Mouse (Mus musculus): ENCODE data around the gene Nbeal1. TPM values are rescaled to one million over a fixed set of nuclear protein-coding genes. Genes with fewer than 3 reads are reported as not detected.
"Not testable (repeated sequence)": the region's sequence is repeated elsewhere in the genome, so short reads cannot be mapped to it uniquely, and the experiment has no call there.

Gene Nbeal1
- 5.8 and 8.0 TPM in 2 replicates for polyA plus RNA-seq (2016; fragmentation: Nextera tagmentation; extraction: Ambion mirVana)

DNA sequence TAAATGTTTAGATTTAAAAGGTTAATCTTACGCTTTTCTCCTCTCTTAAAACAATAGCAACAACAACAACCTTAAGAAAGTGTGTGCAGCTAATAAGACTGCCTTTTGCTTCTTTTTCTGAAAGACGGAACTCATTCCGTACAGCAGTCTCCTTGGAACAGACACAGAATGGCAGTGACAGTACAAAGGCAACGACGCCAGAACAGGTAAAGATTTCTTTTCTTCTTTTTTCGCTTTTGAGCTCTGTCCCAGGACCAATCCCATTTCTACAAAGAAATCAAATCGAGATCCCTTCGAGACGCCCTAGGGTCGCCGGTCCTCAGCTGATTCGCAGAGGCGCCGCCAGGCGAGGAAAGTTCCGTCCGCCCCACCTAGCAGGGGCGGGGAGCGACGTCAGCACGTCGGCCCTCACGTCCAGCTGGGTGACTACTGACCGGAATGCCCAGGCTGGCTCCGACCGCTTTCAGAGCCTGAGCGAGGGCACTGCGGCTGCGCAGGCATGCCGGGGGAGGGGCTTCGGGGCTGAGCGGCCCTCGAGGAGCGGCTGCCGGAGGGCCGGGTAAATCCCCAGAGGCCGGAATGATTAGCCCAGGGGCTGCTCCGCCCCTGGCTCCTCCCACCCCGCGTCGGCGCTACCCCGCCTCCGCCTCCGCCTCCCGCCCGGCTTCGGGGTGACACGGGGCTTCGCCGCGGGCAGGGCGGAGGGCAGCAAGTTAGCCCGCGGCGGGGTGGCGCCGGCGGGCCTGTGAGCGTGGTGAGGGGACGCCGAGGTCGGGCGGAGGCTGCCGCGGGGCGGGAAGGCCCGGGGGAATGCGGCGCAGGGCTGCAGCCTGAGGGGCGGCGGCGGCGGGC lies at the start of gene Nbeal1:
TSS of gene Nbeal1 (plus strand) at position 668 of the 852 bp plus-strand sequence.
- under 1% methylated on average over 73 of the region's 74 CpGs for WGBS
- H3K9me3 ChIP-seq = no peaks in the 10 kb centered on the region
- H3K36me3 ChIP-seq = peaks cover 3% of the 10 kb centered on the region; the same call in 1 of the 2 replicates
- peak within 1 kb of the TSS; percentile 98 for H3K27ac ChIP-seq
- H3K4me3 ChIP-seq = peak within 1 kb of the TSS; percentile 81
- H3K4me1 ChIP-seq (replicated peaks) = peaks cover 17% of the 10 kb centered on the region
- peak; percentile 99 for DNase-seq (ENCODE audit: low spot score)
- no peaks in the 10 kb centered on the region for H3K27me3 ChIP-seq (ENCODE audit: insufficient read depth, poor library complexity, severe bottlenecking)

- DNase-seq (ENCODE audit: low spot score) = no peak
- H3K27ac ChIP-seq = no peak overlapping the region
- H3K9me3 ChIP-seq = no peaks in the 10 kb centered on the region
- no peaks in the 10 kb centered on the region for H3K27me3 ChIP-seq (ENCODE audit: insufficient read depth, poor library complexity, severe bottlenecking)
- no peak overlapping the region for H3K4me3 ChIP-seq
- WGBS = 45% methylated on average over 9 of the region's 9 CpGs
- H3K36me3 ChIP-seq = 0 out of 2 replicates have a peak, but pooled peaks cover 5% of the 10 kb centered on the region
- no peaks in the 10 kb centered on the region for H3K4me1 ChIP-seq (replicated peaks)
Measured at GRCm38 (mm10) chr1:60137346-60137745, 43.1 kb upstream of the Nbeal1 start.

- no peaks in the 10 kb centered on the region for H3K9me3 ChIP-seq
- WGBS = 62% methylated on average over 5 of the region's 5 CpGs
- DNase-seq (ENCODE audit: low spot score) = no peak
Measured at GRCm38 (mm10) chr1:60152700-60153099, 27.7 kb upstream of the Nbeal1 start.

GRCm38 (mm10) chr1:60156651-60157050 lies 23.7 kb upstream of the Nbeal1 start:
- Histone ChIP-seq H3K9me3 (no peaks in the 10 kb centered on the region), H3K4me3 (no peak overlapping the region), H3K4me1 (replicated peaks) (no peaks in the 10 kb centered on the region), H3K27ac (no peak overlapping the region), H3K27me3 (ENCODE audit: insufficient read depth, poor library complexity, severe bottlenecking) (no peaks in the 10 kb centered on the region), H3K36me3 (no peaks in the 10 kb centered on the region)
- no peak for DNase-seq (ENCODE audit: low spot score)
- WGBS = 87% methylated on average over 7 of the region's 7 CpGs

More at GRCm38 (mm10) chr1:60152700-60153099, 27.7 kb upstream of the Nbeal1 start:
- no peak overlapping the region for H3K27ac ChIP-seq
- H3K36me3 ChIP-seq = no peaks in the 10 kb centered on the region
- no peak overlapping the region for H3K4me3 ChIP-seq
- H3K27me3 ChIP-seq (ENCODE audit: insufficient read depth, poor library complexity, severe bottlenecking) = no peaks in the 10 kb centered on the region
- H3K4me1 ChIP-seq (replicated peaks) = no peaks in the 10 kb centered on the region

DNA sequence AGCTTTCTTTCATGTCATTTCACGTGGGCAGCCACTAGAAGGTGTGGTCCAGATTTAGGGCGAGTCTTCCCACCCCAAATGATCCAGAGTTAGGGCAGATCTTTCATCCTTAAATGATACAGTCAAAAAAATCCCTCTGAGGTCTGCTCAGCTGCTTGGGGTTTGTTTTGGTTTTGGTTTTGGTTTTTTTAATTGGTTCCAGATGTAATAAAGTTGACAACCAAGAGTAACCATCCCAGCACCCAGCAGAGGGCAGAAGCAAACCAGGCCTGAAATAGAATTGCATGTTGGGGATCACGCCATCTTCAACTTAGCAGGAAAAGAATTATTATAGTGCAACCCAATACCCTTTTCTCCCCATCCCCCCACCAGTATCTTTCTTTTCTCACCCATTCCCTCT lies 22.0 kb upstream of the Nbeal1 start:
- Histone ChIP-seq H3K36me3 (no peaks in the 10 kb centered on the region), H3K4me3 (no peak overlapping the region), H3K27ac (no peak overlapping the region), H3K9me3 (no peaks in the 10 kb centered on the region), H3K27me3 (ENCODE audit: insufficient read depth, poor library complexity, severe bottlenecking) (no peaks in the 10 kb centered on the region), H3K4me1 (replicated peaks) (no peaks in the 10 kb centered on the region)
- peak; percentile 27 for DNase-seq (ENCODE audit: low spot score)
- 59% methylated on average over 3 of the region's 3 CpGs for WGBS

GRCm38 (mm10) chr1:60163676-60164075 lies 16.7 kb upstream of the Nbeal1 start:
- no peaks in the 10 kb centered on the region for H3K9me3 ChIP-seq
- no peaks in the 10 kb centered on the region for H3K4me1 ChIP-seq (replicated peaks)
- WGBS = 90% methylated on average over 3 of the region's 3 CpGs
- H3K27me3 ChIP-seq (ENCODE audit: insufficient read depth, poor library complexity, severe bottlenecking) = no peaks in the 10 kb centered on the region
- no peak overlapping the region for H3K4me3 ChIP-seq
- no peak for DNase-seq (ENCODE audit: low spot score)
- H3K27ac ChIP-seq = no peak overlapping the region
- H3K36me3 ChIP-seq = no peaks in the 10 kb centered on the region

DNA sequence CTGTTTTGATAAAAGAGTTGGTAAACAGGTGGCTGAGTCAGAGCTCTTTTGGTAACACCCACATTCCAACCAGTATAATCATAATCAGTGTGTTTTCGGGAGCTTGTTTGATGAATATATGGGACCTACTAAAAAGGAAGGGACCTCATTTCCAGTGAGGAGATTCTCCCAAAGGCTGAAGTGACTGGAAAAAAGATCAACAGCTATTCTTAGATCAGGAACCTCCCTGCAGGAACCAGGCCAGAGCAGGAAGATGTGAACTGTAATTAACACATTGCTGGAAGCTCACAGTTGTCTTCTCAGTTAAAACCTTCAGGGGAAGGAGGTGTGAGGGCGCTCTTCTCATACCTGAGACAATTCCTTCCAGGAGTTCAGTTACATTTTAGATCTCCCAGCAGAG lies 10.8 kb upstream of the Nbeal1 start:
- Histone ChIP-seq H3K27ac (no peak overlapping the region), H3K27me3 (ENCODE audit: insufficient read depth, poor library complexity, severe bottlenecking) (no peaks in the 10 kb centered on the region), H3K9me3 (no peaks in the 10 kb centered on the region), H3K4me1 (replicated peaks) (no peaks in the 10 kb centered on the region), H3K36me3 (no peaks in the 10 kb centered on the region), H3K4me3 (no peak overlapping the region)
- DNase-seq (ENCODE audit: low spot score) = no peak
- WGBS = 79% methylated on average over 2 of the region's 2 CpGs

DNA sequence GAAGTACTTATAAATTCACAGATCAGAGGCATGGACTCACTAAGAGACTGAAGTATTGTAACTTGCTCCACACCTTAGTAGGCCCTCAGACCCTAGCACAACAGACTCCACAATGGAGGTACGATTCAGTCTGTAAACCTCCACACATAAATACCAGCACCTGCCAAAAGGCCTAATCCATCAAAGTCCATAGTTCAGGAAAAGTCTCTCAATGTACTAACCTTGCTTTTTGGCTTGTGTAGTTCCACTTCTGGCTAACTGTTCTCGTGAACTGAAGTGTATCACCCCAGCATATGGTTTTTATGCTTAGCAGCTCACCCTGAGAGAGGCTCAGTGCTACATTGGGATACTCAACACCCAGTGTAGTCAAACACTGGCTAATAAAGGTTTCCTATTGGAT lies 10.1 kb upstream of the Nbeal1 start:
- Histone ChIP-seq H3K4me3 (no peak overlapping the region), H3K27me3 (ENCODE audit: insufficient read depth, poor library complexity, severe bottlenecking) (no peaks in the 10 kb centered on the region), H3K9me3 (no peaks in the 10 kb centered on the region), H3K27ac (no peak overlapping the region), H3K36me3 (no peaks in the 10 kb centered on the region), H3K4me1 (replicated peaks) (no peaks in the 10 kb centered on the region)
- DNase-seq (ENCODE audit: low spot score) = no peak
- 89% methylated on average over 2 of the region's 2 CpGs for WGBS

GRCm38 (mm10) chr1:60173119-60173518 lies 7.3 kb upstream of the Nbeal1 start:
- no peaks in the 10 kb centered on the region for H3K27me3 ChIP-seq (ENCODE audit: insufficient read depth, poor library complexity, severe bottlenecking)
- no peak overlapping the region for H3K27ac ChIP-seq
- 92% methylated on average over 3 of the region's 3 CpGs for WGBS
- no peaks in the 10 kb centered on the region for H3K9me3 ChIP-seq
- H3K4me3 ChIP-seq = no peak overlapping the region
- H3K36me3 ChIP-seq = no peaks in the 10 kb centered on the region
- no peak for DNase-seq (ENCODE audit: low spot score)
- H3K4me1 ChIP-seq (replicated peaks) = no peaks in the 10 kb centered on the region

DNA sequence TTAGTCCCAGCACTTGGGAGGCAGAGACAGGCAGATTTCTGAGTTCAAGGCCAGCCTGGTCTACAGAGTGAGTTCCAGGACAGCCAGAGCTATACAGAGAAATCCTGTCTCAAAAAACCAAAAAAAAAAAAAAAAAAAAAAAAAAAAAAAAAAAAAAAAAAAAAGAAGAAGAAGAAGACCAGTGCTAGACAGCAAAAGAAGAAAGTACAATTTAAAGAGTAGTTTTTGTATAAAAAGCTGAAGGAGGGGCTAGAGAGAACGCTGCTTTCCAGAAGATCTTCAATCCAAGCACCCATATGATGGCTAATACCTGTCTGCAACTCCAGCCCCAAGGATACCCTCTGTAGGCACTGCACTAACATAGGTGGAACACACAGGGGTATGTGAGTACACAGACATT lies 2.6 kb upstream of the Nbeal1 start:
- H3K9me3 ChIP-seq; H3K36me3 ChIP-seq; DNase-seq (ENCODE audit: low spot score); H3K4me3 ChIP-seq; H3K27me3 ChIP-seq (ENCODE audit: insufficient read depth, poor library complexity, severe bottlenecking); H3K27ac ChIP-seq: not testable (repeated sequence)
- peaks cover 17% of the 10 kb centered on the region for H3K4me1 ChIP-seq (replicated peaks)
- WGBS = 87% methylated on average over 1 of the region's 1 CpGs

DNA sequence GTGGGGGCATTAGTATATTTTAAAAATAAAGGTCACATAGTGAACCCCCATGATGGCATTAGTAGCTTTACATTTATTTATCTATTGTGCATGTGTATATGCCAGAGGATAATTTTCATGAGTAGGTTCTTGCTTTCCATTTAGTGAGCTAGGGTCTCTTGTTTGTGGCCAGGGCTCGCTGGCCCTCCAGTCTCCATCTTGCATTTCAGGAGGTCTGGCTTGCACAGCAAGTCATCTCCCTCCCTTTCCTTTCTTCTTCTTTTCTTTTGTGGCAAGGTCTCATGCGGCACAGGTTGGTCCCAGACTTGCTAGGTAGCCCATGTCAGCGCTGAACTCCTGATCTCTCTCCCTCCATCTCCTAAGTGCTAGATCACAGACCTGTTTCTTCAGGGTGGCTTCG lies 1.0 kb upstream of the Nbeal1 start:
- Histone ChIP-seq H3K27ac (peak overlapping the region; percentile 98), H3K4me1 (replicated peaks) (peaks cover 17% of the 10 kb centered on the region), H3K27me3 (ENCODE audit: insufficient read depth, poor library complexity, severe bottlenecking) (no peaks in the 10 kb centered on the region), H3K4me3 (peak overlapping the region; percentile 81), H3K36me3 (no peaks in the 10 kb centered on the region), H3K9me3 (no peaks in the 10 kb centered on the region)
- WGBS = 21% methylated on average over 4 of the region's 4 CpGs
- peak; percentile 24 for DNase-seq (ENCODE audit: low spot score)

DNA sequence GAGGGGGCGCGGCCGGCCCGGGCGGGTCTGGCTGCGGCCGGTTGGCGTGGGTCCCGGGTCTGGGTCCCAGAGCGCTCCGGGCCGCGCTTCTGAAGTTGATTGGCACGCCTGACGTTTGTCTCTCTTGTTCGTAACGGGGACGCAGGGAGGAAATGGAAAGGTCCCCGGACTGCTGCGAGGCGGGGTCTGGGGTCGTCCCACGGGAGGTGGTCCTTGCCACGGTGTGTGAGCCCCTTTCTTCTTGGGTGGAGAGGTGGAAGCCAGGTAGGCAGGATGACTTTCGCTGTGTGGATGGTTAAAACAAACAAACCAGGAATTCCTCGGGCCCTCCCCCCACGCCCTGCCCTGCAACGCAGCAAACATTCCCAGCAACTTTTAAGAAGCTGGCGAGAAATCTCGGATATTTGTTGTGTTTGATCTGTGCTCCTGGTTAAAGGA lies 404 bp downstream of the Nbeal1 start:
- no peak for DNase-seq (ENCODE audit: low spot score)
- under 1% methylated on average over 30 of the region's 30 CpGs for WGBS

DNA sequence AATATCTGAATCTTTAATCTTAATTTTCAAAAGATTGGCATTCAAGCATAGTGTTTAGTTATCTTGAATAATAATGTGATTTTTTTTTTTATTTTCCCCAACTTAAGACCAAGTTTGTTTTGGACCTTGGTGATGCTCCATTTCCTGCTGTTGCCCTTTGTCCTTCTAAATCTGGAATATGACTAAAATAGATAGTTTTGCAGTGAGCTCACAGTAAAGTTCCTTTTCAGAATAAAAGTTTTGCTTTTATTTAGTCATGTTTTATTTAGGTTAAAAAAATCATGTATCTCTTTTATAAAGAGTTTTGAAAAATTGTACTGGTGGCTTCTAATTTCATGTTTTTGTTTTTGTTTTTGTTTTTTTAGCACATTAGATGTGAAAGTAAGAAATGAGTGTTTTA lies 8.1 kb downstream of the Nbeal1 start:
- Histone ChIP-seq H3K36me3 (peaks cover 8% of the 10 kb centered on the region), H3K4me1 (replicated peaks) (no peaks in the 10 kb centered on the region), H3K27ac (no peak overlapping the region), H3K9me3 (no peaks in the 10 kb centered on the region), H3K4me3 (no peak overlapping the region), H3K27me3 (ENCODE audit: insufficient read depth, poor library complexity, severe bottlenecking) (no peaks in the 10 kb centered on the region)
- DNase-seq (ENCODE audit: low spot score) = no peak

More for the DNA sequence above, 404 bp downstream of the Nbeal1 start:
- Histone ChIP-seq H3K4me3 (peak overlapping the region; percentile 81), H3K4me1 (replicated peaks) (peaks cover 17% of the 10 kb centered on the region), H3K36me3 (peaks cover 5% of the 10 kb centered on the region; the same call in 1 of the 2 replicates), H3K27ac (peak overlapping the region; percentile 98), H3K9me3 (no peaks in the 10 kb centered on the region), H3K27me3 (ENCODE audit: insufficient read depth, poor library complexity, severe bottlenecking) (no peaks in the 10 kb centered on the region)

All from hindbrain, embryonic 10.5 days (tissue).